Comparison of ENCODE assay signal across 1 mouse cellular context in genomic region chr17:34897373-34898159, GRCm38 (mm10).
TF ChIP-seq lines count a peak whose summit lies in the region.

No protein-coding gene starts in this region.

TF ChIP-seq in myocyte, 11 proteins besides CTCF, POLR2A, EP300 and RAD21 (continued from another document):
- TF ChIP-seq MYOD1 (IDR thresholded peaks at IDR 0.05; ENCODE audit: control insufficient read depth in 1 of 3, insufficient read length in 2 of 3, low read depth in 2 of 3) (peak in 1 of 3 experiments; percentile 0), E2F4 (IDR thresholded peaks at IDR 0.05; ENCODE audit: insufficient read depth) (no peak), POLR2AphosphoS2 (IDR thresholded peaks at IDR 0.05; ENCODE audit: insufficient read length, low read depth) (peak; percentile 14)
